Comparison of ENCODE assay signal across 8 mouse cellular contexts in the genomic region with DNA sequence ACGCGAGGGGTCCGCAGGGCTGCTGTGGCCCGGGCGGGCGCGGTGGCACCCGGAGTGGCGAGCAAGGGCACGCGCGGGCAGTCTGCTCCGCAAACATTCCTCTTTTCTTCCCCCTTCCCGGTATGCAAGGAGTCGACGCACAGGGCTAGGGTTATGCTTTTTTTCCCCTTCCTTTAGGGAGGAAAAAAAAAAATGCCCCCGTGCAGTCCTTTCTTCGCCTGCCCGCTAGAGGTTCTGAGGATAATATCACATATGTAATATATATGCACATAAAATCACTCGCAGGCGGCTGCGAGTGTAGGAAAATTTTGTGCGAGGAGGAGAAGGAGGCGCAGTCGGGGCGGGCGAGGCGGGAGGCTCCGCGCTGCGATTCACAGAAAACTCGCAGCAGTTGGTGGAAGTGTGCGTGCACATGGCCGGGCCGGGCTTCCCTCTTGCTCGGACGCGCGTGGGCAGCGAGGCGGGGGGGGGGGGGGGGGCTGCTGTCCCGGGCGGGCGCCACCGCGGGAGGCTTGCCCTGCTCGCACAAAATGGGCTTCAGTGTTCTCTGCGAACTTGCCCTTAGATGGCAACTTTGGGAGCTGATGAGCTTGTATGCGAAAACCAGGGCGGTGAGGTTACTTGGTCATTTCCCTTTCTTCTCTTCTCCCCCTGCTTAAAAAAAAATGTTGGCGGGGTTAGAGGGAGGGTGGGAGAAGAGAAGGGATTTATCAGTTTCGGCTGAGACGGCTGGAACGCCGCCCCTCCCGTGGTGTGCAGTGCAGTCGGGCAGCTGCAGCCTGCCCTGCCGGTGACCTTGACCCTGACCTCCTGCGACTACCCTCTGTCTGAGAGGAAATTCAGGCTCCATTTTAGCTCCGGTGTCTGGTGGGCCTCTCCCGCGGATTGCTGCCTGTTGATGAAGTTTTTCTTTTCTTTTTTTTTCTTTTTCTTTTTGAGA. TPM values are rescaled to one million over a fixed set of nuclear protein-coding genes. Genes with fewer than 3 reads are reported as not detected.
DNase-seq lines count a peak whose midpoint lies in the region; ATAC-seq and TF ChIP-seq lines count a peak whose summit lies in the region.

No protein-coding gene starts in this region.

- peak overlapping the region; percentile 95 for H3K4me3 ChIP-seq in embryonic facial prominence, embryonic 10.5 days
- H3K4me3 ChIP-seq in heart, adult 2 months: peak overlapping the region; percentile 98
- H3K4me3 ChIP-seq in limb, embryonic 15.5 days: peak overlapping the region; percentile 79
- peak overlapping the region; percentile 91 for H3K4me3 ChIP-seq in midbrain, postnatal 0 days (ENCODE audit: low read depth, low read length)
- H3K4me3 ChIP-seq in stomach, embryonic 14.5 days (ENCODE audit: low read depth, low read length): peak overlapping the region; percentile 86

- no peaks in the 10 kb centered on the region for H3K9me3 ChIP-seq in embryonic facial prominence, embryonic 10.5 days
- H3K9me3 ChIP-seq in limb, embryonic 15.5 days: no peaks in the 10 kb centered on the region
- no peaks in the 10 kb centered on the region for H3K9me3 ChIP-seq in midbrain, postnatal 0 days (ENCODE audit: low read length)
- no peaks in the 10 kb centered on the region for H3K9me3 ChIP-seq in stomach, embryonic 14.5 days (ENCODE audit: control insufficient read depth, low read depth, low read length)

- peaks cover 52% of the 10 kb centered on the region for H3K4me1 ChIP-seq in embryonic facial prominence, embryonic 10.5 days
- H3K4me1 ChIP-seq in heart, adult 2 months (ENCODE audit: control insufficient read depth, insufficient read depth, low read length): no peaks in the 10 kb centered on the region
- H3K4me1 ChIP-seq in limb, embryonic 15.5 days: peaks cover 31% of the 10 kb centered on the region
- 0 out of 2 replicates have a peak, but pooled peaks cover 3% of the 10 kb centered on the region for H3K4me1 ChIP-seq in midbrain, postnatal 0 days (ENCODE audit: insufficient read depth, low read length)
- H3K4me1 ChIP-seq in stomach, embryonic 14.5 days (ENCODE audit: control insufficient read depth, insufficient read depth, low read length): peaks cover 27% of the 10 kb centered on the region

- TF ChIP-seq CTCF in heart, adult 2 months (IDR thresholded peaks at IDR 0.05): peak; percentile 34
- peak; percentile 36; the same call in 1 of the 2 replicates for TF ChIP-seq CTCF in midbrain, postnatal 0 days (IDR thresholded peaks at IDR 0.05)

- 0 out of 2 replicates have a peak, but pooled peaks have one; percentile 16 for TF ChIP-seq POLR2A in heart, adult 2 months (IDR thresholded peaks at IDR 0.05; ENCODE audit: insufficient read depth, low read depth, low read length)

- under 1% methylated on average over 62 of the region's 62 CpGs for WGBS in embryonic facial prominence, embryonic 10.5 days
- under 1% methylated on average over 56 of the region's 62 CpGs for WGBS in heart, adult 2 months
- WGBS in limb, embryonic 15.5 days: under 1% methylated on average over 52 of the region's 62 CpGs
- WGBS in midbrain, postnatal 0 days: under 1% methylated on average over 54 of the region's 62 CpGs
- under 1% methylated on average over 53 of the region's 62 CpGs for WGBS in stomach, embryonic 14.5 days

- TF ChIP-seq EP300 in heart, adult 2 months (IDR thresholded peaks at IDR 0.05; ENCODE audit: insufficient read depth, low read depth, low read length): no peak

- peak; percentile 21 for ATAC-seq in limb, embryonic 15.5 days (ENCODE audit: insufficient number of reproducible peaks, low FRiP score, low TSS enrichment, low read depth)
- peak; percentile 0; the same call in 1 of the 2 replicates for ATAC-seq in midbrain, postnatal 0 days (ENCODE audit: low FRiP score)
- ATAC-seq in stomach, embryonic 14.5 days (ENCODE audit: insufficient number of reproducible peaks, insufficient read depth, low FRiP score, low read depth): peak; percentile 3; the same call in 1 of the 2 replicates

- H3K79me2 ChIP-seq in heart, adult 2 months (replicated peaks; ENCODE audit: control insufficient read depth, insufficient read depth, low read length): no peaks in the 10 kb centered on the region

- no peaks in the 10 kb centered on the region for H3K36me3 ChIP-seq in embryonic facial prominence, embryonic 10.5 days (replicated peaks)
- peaks cover 2% of the 10 kb centered on the region for H3K36me3 ChIP-seq in heart, adult 2 months (ENCODE audit: control insufficient read depth, insufficient read depth, low read length)
- no peaks in the 10 kb centered on the region for H3K36me3 ChIP-seq in limb, embryonic 15.5 days
- H3K36me3 ChIP-seq in midbrain, postnatal 0 days (ENCODE audit: insufficient read depth, low read length): no peaks in the 10 kb centered on the region
- H3K36me3 ChIP-seq in stomach, embryonic 14.5 days (ENCODE audit: control insufficient read depth, insufficient read depth, low read length): no peaks in the 10 kb centered on the region

- H3K27ac ChIP-seq in embryonic facial prominence, embryonic 10.5 days (replicated peaks): peak overlapping the region; percentile 100
- H3K27ac ChIP-seq in heart, adult 2 months: peak overlapping the region; percentile 99
- H3K27ac ChIP-seq in limb, embryonic 15.5 days: peak overlapping the region; percentile 100
- H3K27ac ChIP-seq in midbrain, postnatal 0 days (ENCODE audit: low read depth, low read length): peak overlapping the region; percentile 98
- H3K27ac ChIP-seq in stomach, embryonic 14.5 days (ENCODE audit: low read length): peak overlapping the region; percentile 100

- peak; percentile 71 for DNase-seq in 3134 (ENCODE audit: extremely low read depth, insufficient read length, low spot score)
- peak; percentile 65 for DNase-seq in adrenal gland, adult 8-10 months
- DNase-seq in embryonic facial prominence, embryonic 10.5 days (ENCODE audit: low spot score): peak; percentile 89
- DNase-seq in heart, adult 2 months: peak; percentile 72 to 76
- peak; percentile 60 for DNase-seq in kidney, adult 9 months
- peak; percentile 51 for DNase-seq in midbrain, postnatal 0 days (ENCODE audit: low spot score)

- intact Hi-C loops in heart, adult 2 months (cut with DNase I): loop anchor here (2.0 kb wide), 1 partner anchor 264 kb away; a partner anchor contains a TSS

- no peaks in the 10 kb centered on the region for H3K27me3 ChIP-seq in embryonic facial prominence, embryonic 10.5 days (replicated peaks; ENCODE audit: low read depth, poor library complexity, severe bottlenecking)
- no peaks in the 10 kb centered on the region for H3K27me3 ChIP-seq in heart, adult 2 months (ENCODE audit: control insufficient read depth, insufficient read depth, low read length)
- H3K27me3 ChIP-seq in limb, embryonic 15.5 days: no peaks in the 10 kb centered on the region
- H3K27me3 ChIP-seq in midbrain, postnatal 0 days (ENCODE audit: insufficient read depth, low read length): no peaks in the 10 kb centered on the region
- H3K27me3 ChIP-seq in stomach, embryonic 14.5 days (ENCODE audit: control insufficient read depth, insufficient read depth, low read length): no peaks in the 10 kb centered on the region

- peak overlapping the region; percentile 100 for H3K9ac ChIP-seq in heart, adult 2 months (ENCODE audit: low read depth, low read length)
- peak overlapping the region; percentile 97 for H3K9ac ChIP-seq in limb, embryonic 15.5 days
- H3K9ac ChIP-seq in midbrain, postnatal 0 days (replicated peaks; ENCODE audit: low read length, poor library complexity, severe bottlenecking): peak overlapping the region; percentile 93
- peak overlapping the region; percentile 100 for H3K9ac ChIP-seq in stomach, embryonic 14.5 days (replicated peaks; ENCODE audit: low read depth, low read length)

- H3K4me2 ChIP-seq in limb, embryonic 15.5 days: peak overlapping the region; percentile 70
- H3K4me2 ChIP-seq in midbrain, postnatal 0 days (ENCODE audit: low read depth, low read length, poor library complexity, severe bottlenecking): peak overlapping the region; percentile 95
- peak overlapping the region; percentile 78 for H3K4me2 ChIP-seq in stomach, embryonic 14.5 days (replicated peaks; ENCODE audit: low read depth, low read length)

RNA-seq across cellular contexts. Expression of a gene that starts 2.4 kb away (rescaled TPM):
- total RNA-seq in adrenal gland, adult 8-10 months (2022): 10 to 100 TPM in 3 of 4 experiments, 1 to 10 TPM in 1; 7.6 to 16.8 (median 13.6) TPM
- 6.5 and 8.2 TPM in 2 replicates for polyA plus RNA-seq in embryonic facial prominence, embryonic 10.5 days (2016; fragmentation: Nextera tagmentation; extraction: Ambion mirVana)
- 10 to 100 TPM; 12.8 to 15.8 TPM for total RNA-seq in heart, adult 2 months (2021)
- polyA plus RNA-seq in heart, adult 2 months (2012; rRNA removed): 10.5 and 17.0 TPM in 2 replicates
- 8.4 and 9.9 TPM in 2 replicates for polyA plus RNA-seq in limb, embryonic 15.5 days (2015; fragmentation: Nextera tagmentation; extraction: Ambion mirVana)
- total RNA-seq in midbrain, postnatal 0 days (2014; rRNA removed): 37.0 and 37.5 TPM in 2 replicates
- polyA plus RNA-seq in midbrain, postnatal 0 days (2015; fragmentation: Nextera tagmentation; extraction: Ambion mirVana): 7.4 and 8.8 TPM in 2 replicates
- polyA plus RNA-seq in stomach, embryonic 14.5 days (2014; fragmentation: Nextera tagmentation; extraction: Ambion mirVana): 15.2 TPM in 2 replicates

Comparison
In these comparisons a context has a peak if more than half of its experiments do, and no peak if none do; other contexts are left out.
1. Peak in every context shown above with its lines: DNase-seq, ATAC-seq, H3K4me3 ChIP-seq and H3K27ac ChIP-seq.